Mouse (Mus musculus) stomach, postnatal 0 days (tissue): ENCODE data around the gene Fam117b.

Source experiments
- CTCF ChIP-seq: IDR thresholded peaks from 2 replicates; pipeline ENCODE4 v1.5.1; 2016; ENCODE audit warnings: antibody characterized with exemption, low read depth, mild to moderate bottlenecking, moderate library complexity
- EP300 ChIP-seq: optimal IDR thresholded peaks from 2 replicates; pipeline ENCODE3; 2016; ENCODE audit warnings: antibody characterized with exemption

- TF ChIP-seq CTCF: no peak
- no peak for TF ChIP-seq EP300
Observed at GRCm38 (mm10) chr1:59914799-59915198, 2.0 kb downstream of the Fam117b start.
